Mouse (Mus musculus) liver, adult (tissue): Measurements from ENCODE around the gene Galk2.
A peak's percentile ranks its signal among the peaks of the same experiment; 100 is the strongest.

Experiments used
- GATA4 ChIP-seq: IDR thresholded peaks from 2 replicates; pipeline ENCODE4 v1.6.1; 2014; ENCODE audit warnings: mild to moderate bottlenecking, low read length; ENCODE audit not compliant: insufficient replicate concordance

Gene Galk2

DNA sequence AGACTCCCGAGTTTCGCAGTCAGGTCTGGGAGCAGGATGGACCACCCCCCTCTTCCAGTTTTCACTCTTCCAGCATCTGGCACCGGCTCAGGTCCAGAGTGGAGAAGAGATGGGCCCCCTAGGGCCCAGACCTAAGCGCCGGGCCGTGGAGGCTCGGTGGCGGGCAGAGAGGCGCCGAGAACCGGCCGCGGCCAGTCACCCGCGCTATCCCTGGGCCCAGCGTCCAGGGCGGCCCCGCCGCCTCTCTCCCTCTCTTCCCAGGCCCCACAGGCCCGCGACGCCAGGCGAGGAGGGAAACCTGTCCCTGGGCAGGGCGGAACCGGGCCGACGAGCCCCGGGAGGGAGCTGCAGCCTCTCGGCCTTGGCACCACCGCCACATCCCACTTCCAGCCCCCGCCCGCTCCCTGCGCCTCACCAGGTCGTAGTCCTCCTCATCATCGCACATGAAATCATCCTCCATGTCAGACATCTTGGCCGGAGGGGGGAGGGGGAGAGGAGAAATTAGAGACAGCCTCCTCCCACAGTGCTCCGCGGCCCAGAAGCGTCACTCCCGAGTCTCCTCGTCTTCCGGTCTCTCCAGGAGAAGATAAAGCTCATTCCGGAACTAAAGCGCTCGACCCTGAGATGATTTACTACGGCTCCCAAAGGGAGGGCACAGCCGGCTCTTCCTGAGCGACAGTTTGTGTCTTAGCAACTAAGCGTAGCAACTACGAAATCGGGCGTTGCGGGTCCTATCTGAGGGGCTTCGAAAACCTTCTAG is at the start of gene Galk2, which contains the start of gene Cops2:
TSS of gene Galk2 (plus strand) at position 589 of the 760 bp plus-strand sequence.
TSS of gene Cops2 (minus strand) at position 619 of the 760 bp plus-strand sequence.
- TF ChIP-seq GATA4, result peak; percentile 97

DNA sequence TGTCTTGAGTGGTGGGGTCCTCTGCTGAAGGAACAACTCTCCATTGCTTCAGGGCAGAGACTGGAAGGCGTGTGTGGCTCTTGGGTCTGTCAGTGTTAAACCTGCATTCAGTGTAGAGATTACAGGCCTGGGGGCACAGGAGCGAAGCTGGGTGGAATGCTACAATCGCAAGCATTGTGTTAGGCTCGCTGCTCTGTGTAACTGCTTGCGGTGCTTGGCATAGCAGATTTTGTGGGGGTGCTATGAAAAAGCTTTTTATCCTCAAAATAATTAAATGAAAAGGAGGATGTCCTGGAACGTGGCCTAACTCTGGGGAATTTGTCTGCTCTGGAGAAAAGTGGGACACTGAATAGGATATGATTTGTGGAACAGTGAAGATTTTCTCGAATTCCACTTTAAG is 49.4 kb upstream of the Galk2 start:
- no peak for TF ChIP-seq GATA4

DNA sequence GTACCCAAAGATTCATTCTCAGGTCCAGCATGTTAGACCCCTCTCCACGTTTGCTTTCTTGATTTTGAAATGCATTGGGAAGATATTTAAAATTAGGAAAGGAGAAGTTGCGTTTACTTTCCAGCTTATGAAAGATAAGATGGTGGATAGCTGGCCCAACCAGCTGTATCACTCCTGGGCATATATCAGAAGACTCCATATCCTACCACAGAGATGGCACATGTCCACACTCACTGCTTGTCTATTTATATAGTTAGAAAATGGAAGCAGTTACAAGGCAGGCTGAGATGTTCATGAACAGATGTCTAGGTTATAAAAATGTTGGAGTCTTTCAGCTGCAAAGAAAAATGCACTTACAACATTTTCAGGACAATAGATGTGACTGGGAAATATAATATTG is 47.6 kb upstream of the Galk2 start:
- no peak for TF ChIP-seq GATA4

DNA sequence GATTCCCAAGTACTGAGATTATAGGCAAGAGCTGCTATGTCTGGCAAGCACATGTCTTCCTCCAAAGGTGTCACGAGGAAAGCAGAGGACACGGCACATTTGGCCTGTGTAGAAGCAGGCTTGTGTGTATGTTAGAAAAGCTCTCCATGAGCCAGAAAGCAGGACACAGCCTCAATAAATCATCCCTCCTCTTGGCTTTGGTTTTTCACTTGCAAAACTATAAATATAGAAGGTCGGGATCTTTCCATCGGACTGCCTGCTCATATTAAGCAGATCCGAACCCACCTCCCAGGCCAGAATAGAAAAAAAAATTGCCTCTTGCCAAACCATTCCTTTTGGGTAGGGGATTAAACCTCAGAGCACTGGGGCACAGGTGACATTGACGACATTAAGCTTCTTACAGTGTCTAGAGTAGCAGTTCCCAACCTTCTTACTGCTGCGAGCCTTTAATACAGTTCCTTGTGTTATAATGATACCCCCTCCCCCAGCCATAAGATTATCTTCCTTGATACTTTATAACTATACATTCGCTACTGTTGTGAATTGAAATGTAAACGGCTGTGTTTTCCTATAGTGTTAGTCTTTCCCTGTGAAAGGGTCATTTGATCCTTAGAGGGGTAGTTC is 44.8 kb upstream of the Galk2 start:
- no peak for TF ChIP-seq GATA4

DNA sequence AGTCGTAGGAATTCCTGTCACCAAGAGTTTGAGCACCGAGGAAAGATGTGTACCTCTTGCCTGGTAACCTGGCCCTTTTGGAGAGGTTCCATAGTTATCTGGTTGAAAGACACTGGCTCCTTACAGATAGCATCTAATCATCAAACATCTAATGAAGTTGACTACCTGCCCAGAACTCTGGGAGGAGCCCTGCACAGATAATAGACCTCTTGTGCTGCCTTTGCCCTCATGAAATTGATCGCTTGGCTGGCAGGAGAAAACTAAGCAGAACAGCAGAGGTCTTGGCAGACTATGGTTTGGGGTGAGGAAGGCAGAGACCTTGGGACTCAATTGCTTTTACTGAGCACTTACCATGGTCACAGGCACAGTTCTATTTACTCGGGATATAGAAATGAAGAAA is 38.5 kb upstream of the Galk2 start:
- TF ChIP-seq GATA4, result peak; percentile 94

DNA sequence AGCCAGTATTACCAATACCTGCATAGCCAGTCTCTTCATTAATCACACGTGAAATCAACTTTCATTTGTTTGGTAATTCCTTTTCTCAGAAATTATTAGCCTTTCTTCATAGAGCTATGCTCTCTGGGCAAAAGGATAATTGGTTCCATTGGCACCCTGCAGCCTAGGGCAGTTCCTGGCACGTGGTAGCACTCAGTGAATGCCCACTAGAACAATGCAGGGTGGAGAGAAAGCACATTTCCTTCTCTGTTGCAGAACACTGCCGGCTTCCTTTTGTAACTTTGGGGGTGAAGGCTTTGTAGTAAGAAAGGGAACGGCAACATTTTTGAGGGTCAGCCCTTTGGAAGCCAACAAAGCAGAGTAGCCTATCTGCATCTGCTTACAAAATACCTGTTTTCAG is 32.7 kb upstream of the Galk2 start:
- no peak for TF ChIP-seq GATA4

DNA sequence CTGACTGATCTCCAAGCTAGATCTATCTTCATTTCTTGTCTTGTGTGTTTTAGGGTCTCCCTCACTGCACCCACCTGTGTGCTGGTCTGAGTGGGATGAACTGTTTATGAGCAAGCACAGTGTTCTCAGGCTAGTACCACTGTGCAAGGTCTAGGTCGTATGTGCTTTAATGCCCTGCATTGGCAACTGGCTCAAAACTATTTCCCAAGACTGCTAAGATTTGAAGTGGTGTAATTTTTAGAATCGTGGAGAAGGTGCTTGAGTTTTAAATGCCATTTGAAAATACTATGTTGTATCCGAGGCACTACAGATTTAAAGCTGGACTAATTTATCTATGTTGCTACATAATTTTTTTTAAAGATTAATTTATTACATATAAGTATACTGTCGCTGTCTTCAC is 31.0 kb upstream of the Galk2 start:
- TF ChIP-seq GATA4, result no peak

DNA sequence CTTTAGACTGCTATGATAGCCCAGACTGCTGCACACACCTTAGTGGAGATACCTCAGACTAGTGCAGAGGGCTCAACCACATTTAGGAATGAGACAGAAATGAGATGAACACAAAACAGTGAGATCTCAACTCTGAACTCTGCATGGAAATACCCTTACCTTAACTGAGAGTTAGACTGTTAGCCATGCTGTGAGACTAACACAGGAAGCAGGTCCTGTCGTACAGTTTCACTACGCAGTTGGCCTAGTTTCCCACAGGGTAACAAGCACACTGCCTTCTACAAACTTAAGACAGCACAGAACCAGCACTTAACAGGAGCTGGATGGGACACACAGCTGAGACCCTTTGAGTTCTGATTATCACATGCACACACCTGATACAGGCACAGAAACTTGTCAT is 29.0 kb upstream of the Galk2 start:
- TF ChIP-seq GATA4, result no peak

DNA sequence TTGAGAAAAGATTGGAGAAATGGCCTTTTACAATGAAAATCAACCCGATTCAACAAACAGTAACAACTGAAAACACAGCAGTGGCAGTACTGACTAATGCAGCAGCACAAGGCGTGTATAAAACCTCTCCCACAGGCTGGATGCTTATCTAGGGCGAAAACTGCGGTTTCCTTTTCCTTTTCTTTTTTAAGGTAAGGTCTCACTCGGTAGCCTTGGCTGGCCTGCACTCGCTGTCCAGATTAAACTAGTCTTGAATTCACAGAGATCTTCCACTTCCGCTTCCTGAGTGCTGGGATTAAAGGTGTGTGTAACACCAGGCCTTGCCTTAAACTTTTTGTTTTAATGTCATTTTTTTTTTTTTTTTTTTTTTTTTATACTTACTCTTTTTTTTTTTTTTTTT is 20.8 kb upstream of the Galk2 start:
- TF ChIP-seq GATA4, result no peak

DNA sequence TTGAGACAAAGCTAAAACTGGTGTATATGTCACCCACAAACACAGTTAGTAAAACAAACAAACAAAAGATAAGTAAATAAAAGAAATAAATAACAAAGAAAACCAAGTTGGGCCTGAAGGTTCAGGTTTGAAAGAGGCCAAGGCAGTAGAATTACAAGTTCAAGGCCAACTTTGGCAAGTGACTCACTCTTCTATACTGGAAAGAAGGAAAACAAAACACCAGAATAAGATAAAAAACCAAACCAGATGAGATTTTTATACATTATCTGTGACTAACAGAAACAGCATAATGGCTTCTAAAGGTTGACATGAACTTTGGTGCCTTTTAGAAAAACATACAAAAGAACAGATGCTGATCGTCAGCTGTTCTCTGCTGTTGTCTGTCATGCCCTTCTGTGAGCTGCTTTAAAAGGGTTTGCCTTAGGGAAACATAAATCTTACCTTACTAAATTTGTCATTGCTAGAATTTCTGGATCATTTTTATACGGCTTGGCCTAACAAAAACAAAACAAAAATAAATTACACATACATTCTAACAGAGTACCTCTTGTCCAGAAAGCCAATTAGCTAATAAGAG is 20.1 kb upstream of the Galk2 start:
- no peak for TF ChIP-seq GATA4

DNA sequence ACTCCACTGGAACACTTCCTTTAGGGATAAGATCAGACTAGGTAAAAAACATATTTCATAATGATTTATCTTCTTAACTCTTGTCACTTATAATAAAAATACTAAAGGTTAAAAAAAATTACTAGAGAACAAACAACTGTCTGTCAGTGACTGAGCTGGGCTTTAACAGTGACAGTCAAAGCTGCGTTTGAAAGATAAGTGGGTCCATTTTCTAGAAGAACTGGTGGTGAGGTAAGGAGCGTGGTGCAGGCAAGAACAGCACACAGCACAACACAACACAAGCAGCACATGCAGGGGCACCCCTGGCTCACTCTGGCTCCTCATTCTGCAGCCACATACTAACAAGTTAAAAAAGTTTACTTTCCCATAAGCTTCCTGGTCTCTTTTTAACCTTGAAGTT is 7.7 kb upstream of the Galk2 start:
- no peak for TF ChIP-seq GATA4

DNA sequence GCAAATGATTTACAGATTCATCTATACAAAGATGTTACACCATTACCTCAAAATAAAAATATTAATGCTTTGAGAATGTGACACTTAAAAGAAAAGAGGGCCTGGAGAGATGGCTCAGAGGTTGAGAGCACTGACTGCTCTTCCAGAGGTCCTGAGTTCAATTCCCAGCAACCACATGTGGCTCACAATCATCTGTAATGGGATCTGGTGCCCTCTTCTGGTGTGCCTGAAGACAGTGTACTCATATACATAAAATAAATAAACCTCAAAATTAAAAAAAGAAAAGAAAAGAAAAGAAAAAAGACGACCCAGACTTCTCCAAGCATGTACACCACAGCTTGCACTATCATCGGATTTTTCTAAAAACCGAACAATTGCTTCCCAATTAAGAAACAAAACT is 1.2 kb upstream of the Galk2 start:
- TF ChIP-seq GATA4, result no peak

DNA sequence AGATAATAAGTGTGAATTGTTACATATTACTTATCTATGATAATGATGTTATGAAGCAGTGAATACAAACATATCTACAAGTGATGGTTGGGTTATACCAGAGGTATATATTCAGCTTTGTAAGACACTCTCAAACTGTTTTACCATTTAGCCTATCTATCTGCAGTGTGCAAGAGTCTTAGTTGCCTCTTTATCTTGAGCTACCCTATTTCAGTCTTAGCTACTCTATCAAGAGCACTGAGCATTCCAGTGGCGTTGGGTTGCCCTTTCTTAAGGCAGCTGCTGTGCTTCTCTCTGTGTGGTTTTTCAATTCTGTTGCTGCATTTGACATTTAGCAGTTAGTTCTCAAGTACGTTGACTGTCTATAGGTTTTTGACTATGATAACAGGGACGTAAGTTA is 4.9 kb downstream of the Galk2 start:
- no peak for TF ChIP-seq GATA4

DNA sequence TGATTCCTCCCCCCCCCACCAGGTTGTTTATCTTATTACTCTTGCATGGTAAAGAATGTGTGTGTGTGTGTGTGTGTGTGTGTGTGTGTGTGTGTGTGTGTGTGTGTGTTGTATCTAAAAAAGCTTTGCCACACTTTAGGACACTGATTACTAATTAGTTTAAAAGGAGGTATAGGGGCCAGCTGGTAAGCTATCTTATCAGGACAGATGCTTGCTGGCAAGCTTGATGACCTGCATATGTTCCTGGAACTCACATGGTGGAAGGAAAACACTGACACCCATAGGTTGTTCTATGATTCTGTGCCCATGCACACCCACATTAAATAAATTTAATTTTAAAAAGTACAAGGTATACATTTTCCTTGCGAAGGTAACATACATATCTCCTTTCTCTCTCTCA is 5.6 kb downstream of the Galk2 start:
- TF ChIP-seq GATA4, result no peak

DNA sequence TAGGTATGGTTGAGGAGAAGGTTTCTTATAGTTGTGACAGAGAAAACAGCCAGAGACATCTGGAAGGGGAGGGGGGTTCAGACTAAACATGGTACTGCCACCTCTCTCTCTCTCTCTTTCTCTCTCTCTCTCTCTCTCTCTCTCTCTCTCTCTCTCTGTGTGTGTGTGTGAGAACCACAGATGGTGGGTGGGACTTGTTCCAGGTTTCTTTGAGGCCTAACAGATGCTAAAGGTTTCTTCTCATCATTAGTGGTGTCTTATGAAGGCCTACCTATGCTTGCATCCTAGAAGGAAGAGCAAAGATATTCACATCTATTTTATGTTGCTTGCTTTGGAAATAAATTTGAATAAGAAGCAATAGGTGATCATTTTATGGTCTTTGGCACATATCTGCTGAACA is 6.7 kb downstream of the Galk2 start:
- TF ChIP-seq GATA4, result no peak

DNA sequence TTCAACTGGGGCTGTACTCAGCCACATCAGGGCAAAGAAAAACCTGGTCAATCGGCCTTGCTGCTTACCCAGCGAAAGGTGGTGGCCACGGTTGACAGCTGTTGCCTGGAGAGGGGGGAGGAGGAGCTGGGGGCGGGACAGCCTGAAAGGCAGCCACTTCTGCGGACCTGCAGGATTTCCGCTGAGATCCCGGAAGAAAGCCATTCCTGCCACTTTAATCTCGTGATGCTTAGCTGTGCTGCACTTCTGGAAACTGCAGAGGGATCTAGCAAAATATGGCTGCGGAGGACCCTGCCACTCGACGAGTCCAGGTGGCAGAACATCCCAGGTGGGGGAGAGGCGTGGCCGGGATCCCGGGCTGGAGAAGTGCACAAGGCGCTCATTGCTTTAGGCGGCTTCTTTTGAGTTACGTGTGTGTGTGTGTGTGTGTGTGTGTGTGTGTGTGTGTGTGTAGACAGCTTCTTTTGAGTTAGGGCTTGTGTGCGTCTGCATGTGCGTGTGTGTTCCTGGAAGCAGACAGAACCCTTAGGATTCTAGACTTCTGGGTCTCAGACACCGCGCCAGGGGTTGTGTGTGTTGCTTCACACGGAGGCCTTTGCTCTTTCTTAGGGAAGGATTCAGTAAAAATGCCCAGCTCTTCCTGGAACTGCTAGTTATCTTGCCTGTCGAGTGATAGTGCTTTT is 7.3 kb downstream of the Galk2 start:
- peak; percentile 7; the same call in 1 of the 2 replicates for TF ChIP-seq GATA4
